Mouse (Mus musculus) cerebellum, adult 8-10 months (tissue): ENCODE measurements around the gene Ajuba.

Source experiments
- DNase-seq: peaks from one replicate; pipeline ENCODE4 v3.0.0; 2022

Ajuba gene

DNA sequence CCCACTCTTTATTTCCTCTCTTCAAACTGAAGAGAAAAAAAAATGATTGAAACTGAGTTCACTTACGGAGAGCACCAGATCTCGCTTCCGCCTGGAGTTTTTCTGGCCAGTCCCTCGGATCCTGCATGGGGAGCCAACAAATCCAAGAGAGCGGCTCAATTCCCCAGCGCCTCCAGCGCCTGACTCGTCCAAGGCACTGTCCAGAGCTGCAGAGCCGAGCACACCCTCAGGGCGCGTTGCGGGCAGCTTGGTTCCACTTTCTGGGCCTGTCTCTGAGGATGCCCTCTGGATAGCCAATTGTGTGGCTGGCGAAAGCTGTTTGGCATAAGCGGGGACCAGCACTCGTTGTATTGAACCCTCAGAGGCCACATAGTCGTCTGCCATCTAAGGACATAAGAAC is 13.7 kb upstream of the Ajuba start:
- no peak for DNase-seq

DNA sequence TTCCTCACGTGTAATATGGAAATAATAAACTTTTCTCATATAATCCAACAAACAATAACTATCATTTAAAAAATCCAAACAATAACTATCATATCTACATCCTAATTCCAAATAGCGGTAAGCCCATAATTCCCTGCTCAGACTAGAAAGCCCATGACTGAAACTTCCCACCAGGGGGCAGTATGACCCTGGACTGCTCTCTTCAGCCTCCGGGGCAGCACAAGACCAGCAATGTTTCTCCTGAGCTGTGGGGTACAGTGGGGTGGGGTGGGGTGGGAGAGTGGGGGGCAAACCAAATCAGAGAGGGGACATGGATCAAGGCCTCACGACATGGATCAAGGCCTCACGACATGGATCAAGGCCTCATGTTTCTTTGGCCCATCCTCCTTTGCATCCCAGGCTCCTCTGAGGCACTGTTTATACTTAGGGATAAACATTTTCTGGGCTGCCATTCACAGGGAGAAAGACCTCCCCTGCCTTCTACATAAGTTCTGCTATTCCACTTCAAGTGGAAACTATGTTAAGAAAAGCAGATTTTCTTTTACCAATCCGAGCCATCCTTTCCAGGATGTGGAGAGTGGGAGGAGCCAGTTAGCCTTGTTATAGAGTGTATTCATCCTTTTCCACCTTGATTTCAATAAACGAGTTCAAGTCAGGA is 6.5 kb upstream of the Ajuba start:
- DNase-seq = peak; percentile 50

DNA sequence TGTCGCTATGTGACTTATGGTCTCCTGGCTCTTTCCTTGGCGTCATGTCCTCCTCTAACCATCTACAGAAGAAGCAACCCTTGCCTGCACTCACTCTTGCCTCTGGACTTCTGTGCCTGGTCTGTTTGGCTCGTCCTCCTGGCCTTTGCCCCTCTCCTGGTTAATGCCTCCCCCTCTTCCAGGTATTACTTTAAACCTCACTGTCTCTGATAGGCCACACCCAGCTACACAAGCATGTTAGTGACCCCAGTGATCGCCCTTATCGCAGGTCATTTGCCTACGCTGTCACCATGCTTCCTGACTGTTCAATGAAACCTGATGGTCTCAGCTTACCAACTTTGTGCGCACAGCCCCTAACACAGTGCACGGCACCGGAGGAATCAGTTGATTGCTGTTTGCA is 5.2 kb upstream of the Ajuba start:
- no peak for DNase-seq

DNA sequence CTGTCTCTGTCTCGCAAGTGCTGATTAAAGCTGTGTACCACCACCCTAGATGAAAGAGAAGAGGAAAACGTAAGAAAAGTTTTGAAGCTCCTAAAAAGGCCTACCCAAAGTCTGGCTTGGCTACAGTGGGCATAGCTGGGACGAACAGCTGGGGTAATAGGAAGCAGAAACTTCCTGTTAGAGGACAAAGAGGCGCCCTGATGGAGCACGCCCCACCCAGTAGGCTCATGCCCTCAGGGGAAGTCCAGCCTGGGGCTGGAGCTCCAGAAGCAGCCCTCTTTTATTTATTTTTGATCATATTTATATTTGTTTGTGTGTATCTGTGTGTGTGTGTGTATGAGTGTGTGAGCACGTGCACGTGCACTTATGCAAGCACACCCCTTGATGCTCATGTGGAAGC is 2.3 kb upstream of the Ajuba start:
- no peak for DNase-seq

DNA sequence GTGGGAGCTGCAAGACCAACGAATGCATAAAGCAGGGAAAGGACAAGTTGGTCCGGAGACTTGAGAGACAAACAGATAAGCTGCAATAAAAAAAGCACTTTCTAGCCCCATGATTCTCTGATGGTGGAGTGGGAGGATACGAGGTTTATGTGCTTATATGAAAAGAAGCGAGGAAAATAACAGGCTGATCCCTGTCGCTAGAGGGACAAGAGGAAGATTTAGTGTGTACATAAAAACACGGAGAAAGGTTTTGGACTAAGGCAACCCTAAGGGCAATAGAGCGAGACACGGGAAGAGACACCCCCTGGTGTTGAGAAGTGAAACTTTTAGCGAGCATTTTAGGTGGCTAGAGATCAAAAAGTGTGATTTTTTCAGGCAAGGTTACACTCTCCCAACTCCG is 705 bp upstream of the Ajuba start:
- DNase-seq = no peak

DNA sequence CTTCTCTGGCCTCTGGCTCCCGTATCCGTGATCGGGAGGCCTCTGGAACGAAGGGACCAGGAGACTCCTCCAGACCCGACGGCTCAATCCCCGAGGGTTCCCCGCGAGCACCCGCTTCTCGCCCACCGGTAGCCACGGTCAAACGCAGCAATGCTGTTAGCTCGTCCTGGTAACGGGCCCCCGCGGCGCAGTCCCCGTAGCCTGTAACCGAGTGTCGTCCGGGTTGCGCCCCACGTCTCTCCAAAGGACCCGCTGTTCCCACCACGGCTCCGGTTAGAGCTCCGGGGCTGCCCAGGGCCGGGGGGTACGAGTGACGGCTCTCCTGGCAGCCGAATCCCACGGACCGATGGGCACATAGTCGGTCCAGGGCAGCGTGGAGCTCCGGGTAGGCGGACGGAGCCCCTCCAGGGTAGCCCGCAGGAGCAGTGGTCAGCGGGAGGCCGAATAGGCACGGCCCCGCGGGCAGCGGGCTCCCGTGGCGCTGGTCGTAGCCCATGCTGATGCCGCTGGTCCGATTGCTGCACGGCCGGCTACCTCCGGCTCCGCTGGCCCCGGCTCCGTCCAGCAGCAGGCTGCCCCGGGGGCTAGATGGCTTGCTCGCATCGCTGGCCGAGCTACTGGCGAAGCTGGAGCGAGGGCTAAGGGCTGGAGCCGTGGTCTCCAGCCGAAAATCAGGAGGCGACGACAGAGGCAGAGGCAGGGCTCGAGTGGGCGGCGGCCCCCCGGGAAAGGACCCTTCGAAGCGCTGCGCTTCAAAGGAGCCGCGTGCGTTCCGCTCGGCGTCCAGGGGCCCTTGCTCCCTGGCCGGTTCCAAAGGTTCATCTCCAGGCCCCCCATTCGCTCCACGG is 893 bp downstream of the Ajuba start:
- no peak for DNase-seq

DNA sequence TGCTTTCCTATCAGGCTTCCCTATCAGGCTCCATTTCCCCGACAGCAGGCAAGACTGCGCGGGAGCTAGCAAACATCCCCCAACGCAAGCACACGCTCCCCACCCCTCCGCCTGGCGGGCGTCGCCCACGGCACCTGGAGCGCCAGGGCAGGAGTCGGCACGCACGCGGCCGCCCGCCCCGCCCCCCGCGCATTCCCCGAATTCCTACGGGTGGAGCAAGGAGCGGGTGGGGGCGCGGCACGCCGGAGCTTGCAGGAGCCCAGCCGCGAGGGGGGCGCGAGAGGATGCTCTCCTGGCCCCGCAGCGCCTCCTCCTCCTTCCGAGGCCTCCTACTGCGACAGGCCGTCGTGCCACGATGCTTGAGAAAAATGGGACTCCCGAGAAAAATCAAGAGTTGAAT is 1.7 kb downstream of the Ajuba start:
- DNase-seq = no peak

DNA sequence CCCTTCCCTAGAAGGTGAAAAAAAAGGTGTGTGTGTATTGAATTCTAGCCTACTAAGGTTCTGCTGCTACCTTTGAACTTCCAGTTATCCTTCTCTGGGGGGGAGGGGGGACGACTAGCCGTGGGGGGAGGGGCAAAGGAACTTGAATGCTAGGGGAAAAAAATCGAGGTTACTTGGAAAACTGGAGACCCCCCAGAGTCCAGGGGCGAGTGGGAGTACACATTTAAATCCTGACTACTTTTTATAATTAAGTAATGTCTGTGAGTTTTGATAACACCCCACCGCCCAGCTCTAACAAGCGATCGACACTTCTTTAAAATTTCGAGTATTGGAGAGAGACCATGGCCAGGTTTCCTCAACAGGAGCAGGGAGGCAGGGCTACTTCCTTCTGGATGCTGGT is 2.3 kb downstream of the Ajuba start:
- DNase-seq = no peak

DNA sequence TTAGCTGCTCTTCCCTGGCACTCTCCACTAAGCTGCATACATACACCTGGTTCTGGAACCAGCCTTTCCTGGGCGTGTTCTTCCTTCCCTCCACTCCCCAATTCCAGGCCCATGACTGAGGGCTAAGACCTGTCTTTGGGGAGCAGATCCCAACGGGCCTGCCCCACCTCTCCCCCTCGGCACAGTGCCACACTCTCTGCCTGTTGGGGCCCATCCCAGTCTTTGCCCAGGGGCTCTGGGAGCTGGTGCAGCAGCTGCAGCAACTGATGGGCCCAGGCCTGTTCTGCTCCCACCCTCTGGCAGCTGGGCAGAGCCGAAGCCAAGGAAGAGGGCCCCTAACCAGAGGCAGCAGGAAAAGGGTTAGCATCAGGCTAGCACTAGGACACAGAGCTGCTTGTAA is 3.1 kb downstream of the Ajuba start:
- DNase-seq = no peak

DNA sequence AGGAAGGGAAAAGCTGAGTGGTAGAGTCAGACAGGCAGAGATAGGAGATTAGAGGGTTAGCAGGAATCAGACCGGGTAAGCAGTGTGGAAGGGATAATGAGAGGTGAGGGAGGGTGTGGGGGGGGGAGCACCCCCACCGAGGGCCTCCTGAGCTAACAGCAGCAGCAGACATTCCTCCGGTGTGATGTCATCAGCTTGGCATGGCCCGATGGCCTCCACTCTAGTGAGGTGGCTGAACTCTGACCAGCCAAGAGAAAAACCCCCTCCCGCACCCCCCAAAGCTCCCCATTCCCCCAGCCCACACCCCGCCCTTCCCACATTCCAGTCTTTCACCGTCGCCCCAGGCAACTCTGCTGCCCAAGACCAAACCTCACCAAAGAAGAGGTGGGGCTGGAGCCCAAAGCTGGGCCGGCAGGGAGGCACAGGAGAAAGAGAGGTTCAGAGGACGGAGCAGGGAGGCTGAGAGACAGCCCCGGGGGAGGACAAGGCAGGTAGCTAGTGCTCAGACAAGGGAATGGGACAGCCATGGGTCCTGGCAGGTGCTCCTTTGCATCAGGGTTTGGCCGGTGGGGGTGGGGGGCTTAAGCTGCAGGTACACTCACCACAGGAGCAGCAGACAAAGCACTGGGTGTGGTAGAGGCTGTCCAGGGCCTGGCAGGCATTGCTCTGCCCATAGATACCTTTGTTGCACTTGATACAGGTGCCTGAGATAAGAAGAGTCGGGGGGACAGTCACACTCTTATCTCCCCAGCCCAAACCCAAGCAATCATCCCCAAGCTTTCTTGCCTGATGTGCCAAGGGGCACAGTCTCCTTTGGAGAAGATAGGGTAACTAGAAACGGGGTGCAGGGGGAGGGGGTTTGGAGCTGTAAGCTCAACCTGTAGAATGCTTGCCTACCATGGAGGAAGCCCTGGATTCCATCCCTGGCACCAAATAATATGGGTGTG is 4.3 kb downstream of the Ajuba start:
- DNase-seq = no peak

DNA sequence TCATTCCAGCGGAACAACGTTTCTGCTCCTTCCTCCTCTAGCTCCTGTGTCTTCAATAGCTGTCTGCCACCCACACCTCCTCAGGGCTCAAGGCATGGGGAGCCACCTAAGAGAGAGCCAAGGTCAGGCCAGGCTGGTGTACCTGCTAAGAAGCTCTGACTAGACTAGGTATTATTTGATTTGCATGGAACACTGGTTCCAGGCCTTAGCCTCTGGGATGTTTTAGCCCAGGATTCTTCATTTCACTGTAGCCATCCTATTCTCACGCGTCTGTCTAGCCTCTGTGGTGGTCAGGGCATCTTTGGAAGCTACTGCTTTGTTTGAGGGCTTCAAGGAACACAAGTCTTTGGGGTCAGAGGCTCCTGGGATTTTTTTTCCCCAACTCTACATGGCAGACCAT is 5.2 kb downstream of the Ajuba start:
- DNase-seq = no peak

DNA sequence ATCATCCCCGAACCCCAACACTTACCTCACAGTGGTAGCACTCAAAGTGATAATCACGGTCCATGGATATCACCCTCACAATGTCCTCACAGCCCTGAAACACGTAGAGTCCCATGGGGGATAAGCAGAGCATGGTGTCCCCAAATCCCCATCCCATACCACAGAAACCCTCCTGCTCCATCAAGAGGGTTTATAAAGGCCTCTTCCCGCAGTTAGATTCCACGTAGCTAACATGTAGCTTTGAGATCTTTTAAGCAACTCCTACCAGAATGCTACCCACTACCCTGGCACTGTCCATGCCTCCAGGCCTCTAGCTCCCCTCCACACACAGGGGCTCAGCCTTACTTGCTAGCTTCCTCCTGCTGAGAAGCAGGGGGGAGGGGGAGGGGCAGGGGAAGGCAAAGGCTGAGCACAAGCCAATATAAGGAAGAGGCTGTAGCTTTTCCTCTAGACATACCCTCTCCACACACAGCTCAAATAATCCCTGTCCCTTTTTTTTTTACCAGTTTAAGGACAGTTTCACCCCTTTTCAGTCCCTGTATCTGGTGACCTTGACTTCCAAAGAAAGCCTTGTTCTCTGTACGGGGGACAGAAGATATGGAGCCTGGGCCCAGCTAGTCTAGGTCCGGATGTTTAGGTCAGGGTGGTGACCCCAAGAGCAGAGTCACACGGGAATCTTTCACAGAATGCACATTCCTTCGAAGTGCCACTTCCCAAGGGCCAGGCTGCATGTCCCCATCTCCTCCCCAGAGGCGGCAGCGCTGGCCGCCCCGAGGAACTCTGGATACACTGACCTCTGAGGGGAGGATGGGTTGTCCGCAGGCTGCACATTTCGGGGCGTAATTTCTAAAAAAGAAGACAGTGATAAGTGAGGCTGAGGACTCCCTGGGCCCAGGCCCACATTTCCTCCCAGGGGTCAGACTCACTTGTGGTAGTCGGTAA is 7.6 kb downstream of the Ajuba start:
- no peak for DNase-seq

DNA sequence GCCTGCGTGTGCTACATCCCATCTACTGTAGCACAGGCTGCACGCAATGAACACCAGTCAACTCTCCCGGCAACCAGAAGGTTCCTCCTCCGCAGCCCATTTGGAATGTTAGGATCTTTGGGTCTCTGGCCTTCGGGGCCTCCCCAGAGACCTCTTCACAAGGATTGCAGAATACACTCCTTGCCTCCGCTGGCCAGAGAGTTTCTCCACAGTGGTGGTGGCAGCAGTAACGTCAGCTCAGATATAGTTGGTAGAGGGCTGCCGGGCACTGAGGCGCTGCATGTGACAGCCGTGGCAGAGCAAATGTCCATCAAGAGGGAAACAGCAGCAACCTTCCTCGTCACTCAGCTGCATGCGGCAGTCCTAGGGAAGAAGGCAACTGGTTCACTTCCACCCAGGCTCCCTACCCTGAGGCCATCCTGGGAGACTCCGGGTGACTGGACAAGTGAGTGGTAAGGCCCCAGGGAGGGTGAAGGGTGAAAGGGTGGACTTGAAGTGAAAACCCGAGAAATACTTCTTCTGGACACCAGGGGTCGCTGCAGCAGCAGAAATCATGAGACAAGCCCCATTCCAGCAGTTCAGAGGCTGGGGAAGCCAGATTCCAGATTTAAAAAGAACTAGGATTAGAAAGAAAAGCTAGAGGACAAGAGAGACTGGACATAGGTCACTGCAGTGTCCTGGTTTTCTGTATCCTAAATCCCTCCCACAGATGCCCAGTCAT is 8.5 kb downstream of the Ajuba start:
- peak; percentile 72 for DNase-seq

DNA sequence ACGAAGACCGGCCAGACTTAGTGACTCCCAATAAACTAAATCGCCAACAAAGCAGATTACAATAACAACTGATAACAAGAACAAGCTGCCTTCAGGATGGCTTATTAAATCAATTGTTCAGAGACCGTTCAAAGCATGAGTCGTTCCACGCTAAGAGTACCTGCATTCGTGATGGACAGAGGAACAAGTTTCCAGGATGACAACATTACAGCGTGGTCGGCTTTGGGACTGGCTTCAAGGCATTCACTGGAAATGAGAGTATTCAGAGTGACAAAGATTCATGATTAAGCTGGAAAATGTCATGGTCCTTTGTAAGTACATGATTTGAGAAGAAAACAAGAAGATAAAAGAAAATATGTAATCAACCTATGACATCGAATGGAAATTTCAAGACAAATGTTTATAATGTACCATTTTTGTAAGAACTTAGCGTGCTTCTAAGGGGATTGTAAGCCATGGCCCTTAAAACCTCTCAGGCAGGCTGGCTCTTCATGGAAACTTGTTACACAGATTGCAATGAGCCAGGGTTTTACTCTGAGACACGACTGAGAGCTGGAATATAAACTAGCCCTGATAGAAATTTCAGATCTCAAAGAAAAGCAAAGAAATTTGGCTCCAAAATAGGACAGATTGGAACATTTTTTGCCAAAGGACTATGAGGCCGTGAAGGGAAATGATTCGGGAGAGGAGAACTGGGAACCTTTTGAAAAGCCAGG is 16.7 kb downstream of the Ajuba start:
- no peak for DNase-seq

DNA sequence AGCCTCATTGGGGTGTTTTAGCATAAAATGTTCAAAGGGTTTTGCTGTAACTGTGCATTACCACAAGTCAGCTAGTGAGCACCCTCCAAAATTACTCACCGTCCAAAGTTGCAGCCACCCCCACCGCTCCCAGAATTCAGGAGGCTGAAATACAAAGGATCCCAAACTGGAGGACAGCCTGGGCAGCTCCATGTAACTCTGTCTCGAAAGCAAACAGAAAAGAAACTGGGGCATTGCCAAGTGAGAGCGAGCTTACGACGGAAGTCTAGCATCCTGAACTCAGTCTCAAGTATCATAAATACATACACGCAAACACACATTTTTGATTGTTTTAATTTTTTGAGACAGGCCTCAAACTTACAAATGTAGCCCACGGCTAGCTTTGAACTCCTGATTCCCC is 20.0 kb downstream of the Ajuba start:
- DNase-seq = no peak

DNA sequence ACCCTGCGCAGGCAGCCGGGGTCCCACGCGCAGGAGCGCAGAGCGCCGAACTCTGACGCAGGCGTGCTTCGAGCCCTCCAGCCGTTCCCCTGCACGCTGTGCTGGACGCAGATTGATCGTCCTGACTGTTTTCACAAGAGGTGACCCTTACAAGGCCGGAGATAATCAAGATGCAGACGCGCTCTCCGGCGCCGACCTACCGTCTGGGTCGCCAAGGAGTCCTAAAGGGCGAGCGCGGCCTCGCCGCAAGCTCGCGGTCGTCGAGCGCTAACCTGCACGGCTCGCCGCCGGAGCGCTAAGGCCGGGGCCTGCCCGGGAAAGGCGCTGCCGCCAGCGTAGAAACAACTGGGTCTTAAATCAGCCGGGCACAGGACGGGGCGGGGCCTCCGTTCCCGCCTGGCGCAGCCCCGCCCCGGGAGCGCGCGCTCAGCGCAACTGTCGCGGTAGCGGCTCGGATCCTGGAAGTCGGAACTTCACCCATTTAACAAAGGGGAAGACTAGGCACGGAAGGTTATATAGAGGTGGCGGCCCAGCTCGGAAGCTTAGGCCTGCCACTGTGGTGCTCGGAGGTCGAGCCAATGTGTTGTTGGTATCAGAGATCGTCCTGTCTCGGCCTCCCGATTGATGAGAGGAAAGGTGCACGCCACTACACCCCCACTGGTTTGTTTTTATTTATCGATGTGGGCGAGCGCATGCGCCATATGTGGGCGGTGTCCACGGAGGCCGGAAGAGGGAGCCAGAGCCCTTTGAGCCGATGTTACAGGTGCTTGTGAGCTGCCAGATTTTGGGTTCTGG is 23.2 kb downstream of the Ajuba start, which contains the start of gene Haus4:
Haus4 (minus strand) TSS at position 642 of the 795 bp plus-strand sequence.
- DNase-seq = peak; percentile 72

DNA sequence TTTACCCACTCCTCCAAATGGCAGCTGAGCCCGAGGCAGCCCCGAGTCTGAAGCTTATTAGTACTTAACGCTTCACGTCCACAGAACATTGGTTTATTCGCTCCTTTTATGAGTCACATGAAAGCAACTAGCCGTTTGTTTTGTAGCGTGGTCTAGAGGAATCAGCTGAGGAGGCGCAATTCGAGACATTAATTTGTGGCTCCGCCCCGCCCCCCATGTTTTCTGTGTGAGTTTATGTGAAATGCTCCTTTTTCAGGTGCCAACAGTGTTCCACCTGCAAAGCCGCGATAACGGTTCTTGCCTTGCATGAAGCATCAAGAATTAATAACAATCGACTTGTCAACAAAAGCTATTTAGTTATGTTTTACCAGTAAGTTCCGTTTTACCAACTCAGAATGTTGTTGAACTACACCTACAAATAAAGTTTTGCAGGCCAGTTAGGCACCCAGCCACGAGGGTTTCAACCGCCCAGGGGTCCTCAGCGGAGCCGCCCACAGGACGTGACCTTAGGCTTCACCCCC is 23.8 kb downstream of the Ajuba start:
- no peak for DNase-seq

DNA sequence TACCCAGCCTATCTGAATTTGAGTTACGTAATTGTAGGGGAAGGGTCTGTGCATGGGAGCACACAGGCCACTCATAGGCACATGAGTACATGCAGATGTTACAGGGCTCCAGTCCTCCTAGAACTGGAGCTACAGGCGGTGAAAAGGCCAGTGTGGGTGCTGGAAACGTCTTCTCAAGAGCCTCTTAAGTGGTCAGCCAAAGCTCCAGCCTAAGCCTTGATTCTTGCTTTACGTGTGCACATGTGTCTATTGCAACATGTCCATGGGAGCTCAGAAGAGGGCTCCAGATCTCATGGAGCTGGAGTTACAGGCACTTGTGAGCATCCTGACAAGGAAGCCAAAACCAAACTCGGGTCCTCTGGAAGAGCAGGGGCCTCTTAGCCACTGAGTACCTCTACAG is 32.7 kb downstream of the Ajuba start:
- DNase-seq = no peak

DNA sequence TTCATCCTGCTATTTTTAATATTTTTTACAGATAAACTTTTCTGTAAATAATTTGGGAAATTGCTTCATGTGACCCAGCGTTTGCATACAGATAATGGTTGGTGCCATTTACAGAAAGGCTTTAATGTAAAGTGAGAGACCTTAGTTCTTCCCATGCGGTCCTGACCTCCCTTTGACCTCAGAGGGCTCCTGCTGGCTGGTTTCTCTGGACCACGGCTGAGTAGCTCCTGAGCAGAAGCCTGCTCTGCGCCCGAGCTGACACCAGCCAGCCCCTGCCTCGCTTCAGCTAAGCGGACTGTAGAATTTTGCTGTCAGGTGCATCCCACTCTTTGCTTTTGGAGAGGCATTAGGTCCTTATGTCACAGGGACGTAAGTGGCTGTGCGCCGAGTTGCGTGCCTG is 36.6 kb downstream of the Ajuba start:
- DNase-seq = no peak

DNA sequence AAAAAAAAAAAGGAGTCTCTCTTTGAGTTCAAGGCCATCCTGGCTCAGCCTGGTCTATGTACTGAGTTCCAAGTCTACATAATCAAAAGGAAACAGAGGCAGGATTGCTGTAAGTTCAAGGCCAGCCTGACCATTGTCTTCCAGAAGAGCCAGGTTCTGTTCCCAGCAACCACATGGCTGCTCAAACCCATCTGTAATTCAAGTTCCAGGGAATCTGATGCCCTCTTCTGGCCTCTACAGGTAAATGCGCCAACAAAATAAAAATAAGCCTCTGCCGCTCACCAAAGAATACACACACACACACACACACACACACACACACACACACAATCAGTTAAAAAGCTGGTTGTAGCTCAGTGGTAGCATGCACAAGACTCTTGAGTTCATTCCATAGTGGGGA is 38.8 kb downstream of the Ajuba start:
- DNase-seq = no peak
